Mouse (Mus musculus) right cerebral cortex, postnatal 10 days (tissue): ENCODE measurements at regions not wholly inside any gene's neighbourhood (a gene's known extent, or its start where the extent isn't known, plus 50 kb on each side); places are given as distances from the start of the nearest gene placed in this dataset.
"Not testable (repeated sequence)": the region's sequence is repeated elsewhere in the genome, so short reads cannot be mapped to it uniquely, and the experiment has no call there.

Experiments used
- DNase-seq, 2 experiments: peaks; one replicate each; pipeline ENCODE4 v3.0.0; 2021; ENCODE audit warnings: low spot score in 2 of 2

DNA sequence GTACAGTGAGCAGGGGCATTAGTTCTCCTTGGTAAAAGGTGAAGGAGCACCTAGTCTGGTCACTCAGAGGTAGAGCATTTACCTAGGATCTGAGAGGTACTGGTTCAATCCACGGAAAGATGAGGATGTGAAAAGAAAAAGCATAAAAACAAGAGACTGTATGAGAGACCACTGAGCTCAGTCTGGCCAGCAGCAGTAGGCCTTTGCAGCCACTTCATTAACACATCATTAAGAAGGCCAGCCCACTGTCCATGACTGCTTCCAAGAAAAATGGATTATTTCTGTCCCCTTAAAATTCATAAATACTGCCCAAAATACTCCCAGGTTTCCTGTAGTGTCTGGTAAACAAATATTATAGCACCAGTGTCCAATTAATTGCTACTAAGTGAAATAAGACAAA, 499.3 kb upstream of the 4930578C19Rik start:
- DNase-seq = no peak

DNA sequence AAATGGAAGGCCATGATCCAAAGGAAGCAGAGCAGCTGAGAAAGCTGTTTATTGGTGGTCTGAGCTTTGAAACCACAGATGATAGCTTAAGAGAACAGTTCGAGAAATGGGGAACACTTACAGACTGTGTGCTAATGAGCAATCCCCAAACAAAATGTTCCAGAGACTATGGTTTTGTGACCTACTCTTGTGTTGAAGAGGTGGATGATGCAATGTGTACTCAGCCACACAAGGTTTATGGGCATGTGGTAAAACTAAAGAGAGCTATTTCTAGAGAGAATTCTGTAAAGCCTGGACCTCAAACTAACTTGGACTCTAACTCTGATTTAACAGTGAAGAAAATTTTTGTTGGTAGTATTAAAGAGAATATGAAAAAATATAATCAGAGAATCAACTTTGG, 481.4 kb upstream of the 4930578C19Rik start:
- no peak for DNase-seq

DNA sequence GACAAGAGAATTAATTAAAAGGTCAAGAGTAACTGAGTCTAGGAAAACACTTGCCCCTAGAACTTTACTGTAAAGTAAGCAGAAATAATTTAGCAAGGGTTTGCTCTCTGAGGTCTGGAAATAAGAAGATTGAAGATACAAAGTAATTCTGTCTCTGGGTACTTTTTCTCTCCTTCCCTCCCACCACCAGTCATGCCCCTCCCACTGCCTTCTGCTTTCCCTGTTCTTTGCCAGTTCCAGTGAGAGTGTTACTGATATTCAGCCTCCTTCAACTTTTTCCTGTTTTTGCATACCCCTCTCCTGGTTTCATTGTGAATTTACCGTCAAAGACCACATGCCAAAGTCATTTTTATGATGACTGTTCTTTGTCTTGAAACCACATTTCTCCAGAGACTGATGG, 472.1 kb upstream of the 4930578C19Rik start:
- no peak for DNase-seq

DNA sequence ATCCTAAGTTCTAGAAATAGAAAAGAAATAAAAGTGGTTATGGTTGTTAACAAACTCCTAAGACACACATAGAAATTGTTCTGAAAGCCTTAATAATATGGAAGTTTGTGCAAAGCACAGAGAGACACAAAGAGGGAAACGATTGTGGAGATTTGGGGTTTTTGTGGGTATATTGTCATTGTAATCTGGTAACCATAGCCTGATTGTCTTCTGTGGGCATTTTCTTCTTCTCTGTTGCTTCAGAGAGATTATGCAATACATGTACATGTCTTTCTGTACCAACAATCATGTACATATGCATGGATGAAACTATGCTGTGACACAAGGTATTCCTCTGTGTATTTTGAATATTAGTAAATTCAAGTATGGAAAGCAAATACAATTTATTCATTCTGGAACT, 461.9 kb upstream of the 4930578C19Rik start:
- DNase-seq = no peak

DNA sequence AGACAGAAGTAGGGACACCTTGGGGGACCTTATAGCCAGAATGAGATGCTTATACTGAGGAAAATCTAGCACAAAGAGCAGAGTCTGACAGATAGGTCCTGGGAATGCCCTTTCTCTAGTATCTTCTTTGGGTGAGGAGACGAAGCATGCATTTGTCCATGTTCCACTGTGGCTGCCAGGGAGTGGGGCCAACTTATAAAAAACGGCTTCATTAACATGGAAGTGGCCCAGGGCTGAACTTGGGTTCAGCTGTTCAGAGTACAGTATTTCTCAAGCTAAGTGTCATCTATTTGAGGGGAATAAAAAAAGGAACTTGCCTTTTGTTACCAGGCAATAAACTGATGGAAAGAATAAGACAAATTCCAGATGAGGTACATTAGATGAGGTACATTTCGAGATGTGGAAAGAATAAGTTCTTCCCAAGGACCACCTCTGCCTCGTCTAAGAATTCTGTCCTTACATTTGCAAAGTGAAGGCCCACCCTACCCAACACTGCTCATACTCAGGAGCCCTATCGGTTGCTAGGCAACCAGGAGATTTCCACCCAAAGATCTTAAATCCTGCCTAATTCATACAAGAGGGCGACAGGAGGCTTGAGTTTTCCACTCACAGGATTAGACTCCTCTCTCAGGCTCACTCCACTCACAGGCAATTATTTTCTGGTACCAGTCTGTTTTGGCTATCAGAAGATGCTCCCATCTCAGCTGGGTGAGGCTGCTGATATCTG, 460.3 kb upstream of the 4930578C19Rik start:
- DNase-seq = peak in 1 of 2 experiments; percentile 19

DNA sequence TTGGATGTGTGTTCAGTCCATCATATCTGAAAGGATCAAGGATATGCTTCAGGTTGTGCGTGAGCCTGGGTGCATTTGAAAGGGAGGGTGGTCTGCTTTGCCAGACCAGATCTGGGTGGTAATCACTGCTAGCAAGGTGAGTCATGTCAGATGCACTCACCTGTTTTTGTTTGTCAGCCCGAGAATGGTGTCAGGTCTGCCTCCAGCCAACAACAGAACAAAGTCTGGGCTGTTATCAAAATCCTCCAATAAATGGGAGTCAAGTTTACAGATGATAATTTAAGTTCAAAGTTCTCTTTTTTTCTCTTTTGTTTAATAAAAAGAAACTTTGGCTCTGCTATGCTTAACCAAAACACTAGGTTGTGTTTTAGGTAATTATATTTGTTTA, 421.6 kb upstream of the 4930578C19Rik start:
- no peak for DNase-seq

GRCm38 (mm10) chrX:18882088-18882783, 421.0 kb upstream of the 4930578C19Rik start:
- peak; percentile 18 to 25 for DNase-seq

DNA sequence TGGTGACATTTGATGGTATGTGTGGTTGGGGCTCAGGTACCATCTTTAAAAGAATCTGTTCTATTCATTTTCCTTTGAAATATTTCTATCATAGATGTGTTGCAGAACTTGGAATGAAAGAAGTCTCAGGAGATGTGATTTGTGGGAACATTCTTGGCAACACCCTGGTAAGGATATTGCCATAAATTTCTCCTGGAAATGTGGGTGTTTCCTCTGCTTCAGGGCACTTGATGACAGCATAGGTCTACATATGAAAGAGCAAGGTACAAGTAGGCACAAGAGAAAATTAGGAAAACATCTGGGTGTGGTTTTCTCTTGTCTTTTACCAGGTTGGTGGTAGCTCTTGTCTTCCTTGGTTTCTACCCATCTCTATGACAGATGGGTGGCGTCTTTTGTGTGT, 414.5 kb upstream of the 4930578C19Rik start:
- no peak for DNase-seq

DNA sequence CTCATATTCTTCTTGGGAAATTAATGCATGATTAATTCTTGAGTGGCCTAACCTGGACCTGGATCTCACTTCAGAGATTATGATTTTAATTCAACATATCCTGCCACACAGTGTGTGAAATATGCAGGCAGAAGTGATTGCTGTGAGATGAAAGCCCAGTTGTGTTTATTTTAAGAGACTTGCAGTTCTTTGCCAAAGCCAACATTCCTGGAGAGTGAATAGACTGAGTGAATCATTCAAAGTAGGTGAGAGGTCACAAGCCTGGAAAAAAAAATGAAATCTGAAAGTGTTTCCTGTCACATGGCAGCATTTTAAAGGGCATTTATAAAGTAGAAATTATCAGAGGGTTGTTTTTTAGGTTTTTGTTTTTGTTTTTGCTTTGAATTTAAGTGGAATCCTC, 412.9 kb upstream of the 4930578C19Rik start:
- DNase-seq = no peak

- DNase-seq = no peak
Observed at GRCm38 (mm10) chrX:18838668-18839067, 377.5 kb upstream of the 4930578C19Rik start.

DNA sequence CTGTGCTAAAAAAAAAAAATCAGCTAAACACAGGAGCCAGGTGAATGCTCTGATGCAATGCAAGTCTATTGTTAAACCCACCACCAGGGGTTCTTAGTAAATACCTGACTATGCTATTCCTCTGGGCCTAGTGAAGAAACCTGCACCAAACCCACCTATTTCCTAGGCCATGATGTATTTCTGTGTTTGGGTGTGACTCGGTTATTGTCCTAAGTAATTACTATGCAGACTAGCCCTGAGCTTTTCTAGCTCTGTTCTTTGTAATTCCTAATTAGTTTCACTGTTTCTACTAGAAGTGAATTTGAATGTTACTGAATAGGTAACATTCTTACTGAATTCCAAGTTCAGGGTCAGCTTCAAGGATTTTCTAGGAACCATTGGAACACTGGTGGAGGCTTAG, 363.8 kb upstream of the 4930578C19Rik start:
- DNase-seq = not testable (repeated sequence)

DNA sequence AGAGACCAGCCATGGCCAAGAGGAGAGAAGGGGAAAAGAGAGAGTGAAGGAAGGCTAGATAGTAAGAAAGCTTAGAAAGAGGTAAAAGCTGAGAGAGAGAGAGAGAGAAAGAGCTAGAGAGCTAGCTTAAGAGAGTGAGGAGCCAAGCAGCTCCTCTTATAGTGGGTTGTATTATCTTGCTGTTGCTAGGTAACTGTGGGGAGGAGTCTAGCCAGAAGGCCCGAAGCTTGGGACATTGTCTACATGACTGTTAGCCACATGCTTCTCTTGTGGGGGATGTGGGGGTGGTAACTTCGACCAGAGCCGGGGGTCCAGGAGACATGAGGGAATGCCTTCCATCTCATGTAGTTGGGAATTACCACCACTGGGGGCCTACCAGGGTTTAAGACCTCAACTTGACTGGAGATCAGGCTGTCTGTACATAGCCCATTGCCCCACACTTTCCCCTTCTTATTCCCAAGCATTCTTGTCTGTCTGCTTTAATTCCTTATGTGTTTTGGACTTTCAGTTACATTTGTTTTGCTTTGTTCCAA, 353.3 kb upstream of the 4930578C19Rik start:
- DNase-seq = no peak
